Mouse (Mus musculus): ENCODE data around the gene Tcf25. TPM values are rescaled to one million over a fixed set of nuclear protein-coding genes. Genes with fewer than 3 reads are reported as not detected.

The Tcf25 gene
- polyA plus RNA-seq, 1 experiment from 2014 or later, result 394 TPM

DNA sequence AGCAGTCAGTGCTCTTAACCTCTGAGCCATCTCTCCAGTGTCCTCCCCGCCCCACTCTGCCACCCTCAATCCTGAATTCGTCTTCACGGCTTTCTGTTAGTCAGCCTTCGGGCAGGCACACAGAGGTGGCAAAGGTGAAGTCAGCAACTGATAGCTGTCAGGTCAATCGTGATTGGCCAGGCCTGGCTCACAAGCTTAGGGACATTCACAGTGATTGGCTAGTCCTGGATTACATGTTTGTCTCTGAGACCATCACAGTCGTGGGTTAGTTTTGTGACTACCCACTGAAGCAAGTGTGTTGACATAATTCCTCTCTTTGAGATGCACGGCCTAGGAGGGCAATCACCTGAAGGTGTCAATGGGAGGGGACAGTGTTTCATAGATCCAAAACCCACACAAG lies 79.7 kb downstream of the Tcf25 start:
- Histone ChIP-seq H3K27me3 (ENCODE audit: control insufficient read depth, insufficient read depth, low read depth, low read length) (no peaks in the 10 kb centered on the region), H3K9me3 (replicated peaks; ENCODE audit: control insufficient read depth, low read length, poor library complexity, severe bottlenecking) (no peaks in the 10 kb centered on the region), H3K4me1 (ENCODE audit: control insufficient read depth, insufficient read depth, low read length) (no peaks in the 10 kb centered on the region), H3K36me3 (ENCODE audit: control insufficient read depth, insufficient read depth, low read length) (peaks cover 47% of the 10 kb centered on the region), H3K27ac (ENCODE audit: low read length) (no peak overlapping the region), H3K4me2 (ENCODE audit: low read length) (no peak overlapping the region), H3K4me3 (ENCODE audit: low read depth, low read length) (no peak overlapping the region), H3K9ac (ENCODE audit: low read depth, low read length) (no peak overlapping the region)
- no peak for ATAC-seq
- WGBS, result 86% methylated on average over 7 of the region's 7 CpGs

Other genes starting within 250 kb of the Tcf25 start
- gene Sult5a1, start 215.4 kb upstream of the Tcf25 start, polyA plus RNA-seq (2015; fragmentation: Nextera tagmentation; extraction: Ambion mirVana), result 0.40 and 0.42 TPM in 2 replicates
- 0.14 and 0.40 TPM in 2 replicates for gene Dpep1, start 187.5 kb upstream of the Tcf25 start, polyA plus RNA-seq (2015; fragmentation: Nextera tagmentation; extraction: Ambion mirVana)
- gene Chmp1a, start 161.0 kb upstream of the Tcf25 start, polyA plus RNA-seq (2015; fragmentation: Nextera tagmentation; extraction: Ambion mirVana), result 231 and 232 TPM in 2 replicates
- gene Spata33, start 160.9 kb upstream of the Tcf25 start, polyA plus RNA-seq (2015; fragmentation: Nextera tagmentation; extraction: Ambion mirVana), result 7.0 and 8.5 TPM in 2 replicates
- 53.8 and 54.4 TPM in 2 replicates for gene Cdk10, start 148.9 kb upstream of the Tcf25 start, polyA plus RNA-seq (2015; fragmentation: Nextera tagmentation; extraction: Ambion mirVana)
- 8.2 and 12.1 TPM in 2 replicates for gene Spata2l, start 137.5 kb upstream of the Tcf25 start, polyA plus RNA-seq (2015; fragmentation: Nextera tagmentation; extraction: Ambion mirVana)
- 24.3 and 24.4 TPM in 2 replicates for gene Zfp276, start 119.6 kb upstream of the Tcf25 start, polyA plus RNA-seq (2015; fragmentation: Nextera tagmentation; extraction: Ambion mirVana)
- gene Vps9d1, start 119.4 kb upstream of the Tcf25 start, polyA plus RNA-seq (2015; fragmentation: Nextera tagmentation; extraction: Ambion mirVana), result 63.8 and 69.0 TPM in 2 replicates
- gene Fanca, start 55.2 kb upstream of the Tcf25 start, polyA plus RNA-seq (2015; fragmentation: Nextera tagmentation; extraction: Ambion mirVana), result 5.0 and 5.4 TPM in 2 replicates
- gene Spire2, start 41.0 kb upstream of the Tcf25 start, polyA plus RNA-seq (2015; fragmentation: Nextera tagmentation; extraction: Ambion mirVana), result 39.1 and 42.3 TPM in 2 replicates
- gene Mc1r, start 33.4 kb downstream of the Tcf25 start, polyA plus RNA-seq (2015; fragmentation: Nextera tagmentation; extraction: Ambion mirVana), result 0.08 and 0.11 TPM in 2 replicates
- gene Tubb3, start 37.7 kb downstream of the Tcf25 start, polyA plus RNA-seq (2015; fragmentation: Nextera tagmentation; extraction: Ambion mirVana), result 2,090 and 2,148 TPM in 2 replicates
- gene Def8, start 49.8 kb downstream of the Tcf25 start, polyA plus RNA-seq (2015; fragmentation: Nextera tagmentation; extraction: Ambion mirVana), result 45.4 and 49.5 TPM in 2 replicates
- gene Afg3l1, start 104.2 kb downstream of the Tcf25 start, polyA plus RNA-seq (2015; fragmentation: Nextera tagmentation; extraction: Ambion mirVana), result 55.3 and 58.6 TPM in 2 replicates
- 95.9 and 103 TPM in 2 replicates for gene Dbndd1, start 141.7 kb downstream of the Tcf25 start, polyA plus RNA-seq (2015; fragmentation: Nextera tagmentation; extraction: Ambion mirVana)
- 43.9 and 48.2 TPM in 2 replicates for gene Gas8, start 145.1 kb downstream of the Tcf25 start, polyA plus RNA-seq (2015; fragmentation: Nextera tagmentation; extraction: Ambion mirVana)

Data from midbrain, embryonic 16.5 days (tissue).